Mouse (Mus musculus): ENCODE data around the gene Rdh11.

DNA sequence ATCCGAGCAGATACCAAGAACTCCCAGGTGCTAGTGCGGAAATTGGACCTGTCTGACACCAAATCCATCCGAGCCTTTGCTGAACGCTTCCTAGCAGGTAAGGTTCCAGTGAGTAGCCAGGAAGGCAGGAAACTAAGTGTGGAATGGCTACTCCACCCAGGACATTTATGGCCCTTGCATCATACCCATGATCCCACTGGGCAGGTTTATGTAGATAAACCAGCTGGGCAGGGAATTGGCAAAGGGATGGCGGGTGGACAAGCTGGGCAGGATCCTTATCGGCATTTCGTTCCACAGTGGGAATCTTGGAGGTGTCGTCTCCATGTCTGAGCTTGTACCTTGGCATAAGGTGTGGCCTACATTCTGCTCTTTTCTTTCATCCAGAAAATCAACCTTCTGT, 19.4 kb upstream of the Rdh11 start:
- TF ChIP-seq CTCF (IDR thresholded peaks at IDR 0.05; ENCODE audit: borderline replicate concordance, insufficient read depth, low read depth, low read length) = no peak
- TF ChIP-seq POLR2A (IDR thresholded peaks at IDR 0.05; ENCODE audit: borderline replicate concordance, insufficient read depth, low read length) = no peak

Data from cerebellum, adult 2 months (tissue).